Mouse (Mus musculus) lung, postnatal 0 days (tissue): Measurements from ENCODE around the gene Nfix. TPM values are rescaled to one million over a fixed set of nuclear protein-coding genes. Genes with fewer than 3 reads are reported as not detected.

Experiments used
- ATAC-seq: fragments of 200-750 bp; cut with Nextera tagmentation; 2 replicates; pipeline ENCODE4 v1.8.0; 2017; ENCODE audit warnings: moderate library complexity
- DNase-seq: peaks from one replicate; pipeline ENCODE4 v3.0.0-alpha.2; 2016; ENCODE audit warnings: low spot score
- H3K27ac ChIP-seq: fragments of 300-500 bp; sonication (generic); 2 replicates; pipeline ENCODE4 v1.5.1; 2014; ENCODE audit warnings: antibody characterized with exemption, mild to moderate bottlenecking, low read length, mixed read lengths
- H3K27me3 ChIP-seq: fragments of 300-500 bp; sonication (generic); replicated peaks from 2 replicates; pipeline ENCODE4 v1.6.1; 2014; ENCODE audit warnings: low read length, mixed read lengths; ENCODE audit not compliant: insufficient read depth
- H3K36me3 ChIP-seq: fragments of 300-500 bp; sonication (generic); 2 replicates; pipeline ENCODE4 v1.6.1; 2014; ENCODE audit warnings: low read length, mixed read lengths; ENCODE audit not compliant: insufficient read depth
- H3K4me1 ChIP-seq: fragments of 300-500 bp; sonication (generic); 2 replicates; pipeline ENCODE4 v1.6.1; 2014; ENCODE audit warnings: antibody characterized with exemption, low read depth, low read length, mixed read lengths; ENCODE audit not compliant: insufficient read depth
- H3K4me2 ChIP-seq: fragments of 300-500 bp; sonication (generic); replicated peaks from 2 replicates; pipeline ENCODE4 v1.6.1; 2014; ENCODE audit warnings: low read depth, mild to moderate bottlenecking, low read length, moderate library complexity, mixed read lengths
- H3K4me3 ChIP-seq: fragments of 300-500 bp; sonication (generic); 2 replicates; pipeline ENCODE4 v1.5.1; 2014; ENCODE audit warnings: low read depth, low read length
- H3K9ac ChIP-seq: fragments of 300-500 bp; sonication (generic); replicated peaks from 2 replicates; pipeline ENCODE4 v1.6.1; 2014; ENCODE audit warnings: low read depth, mild to moderate bottlenecking
- H3K9me3 ChIP-seq: fragments of 300-500 bp; sonication (generic); 2 replicates; pipeline ENCODE4 v1.6.1; 2016; ENCODE audit warnings: low read length, mixed read lengths
- CTCF ChIP-seq: IDR thresholded peaks from 2 replicates; pipeline ENCODE4 v1.5.1; 2016; ENCODE audit warnings: antibody characterized with exemption, mild to moderate bottlenecking
- EP300 ChIP-seq: IDR thresholded peaks from 2 replicates; pipeline ENCODE4 v1.6.1; 2016; ENCODE audit warnings: antibody characterized with exemption, mild to moderate bottlenecking, control low read depth
- WGBS: fragments of 180-500 bp; shearing (Covaris S2); extraction: QIAGEN DNeasy Blood & Tissue Kit; methylation state at CpG from one replicate; pipeline ENCODE4 v1.1.7; 2014; 5-methylcytosine and 5-hydroxymethylcytosine counted together
- polyA plus RNA-seq: library from polyadenylated mRNA; unstranded; fragments of >200 nt; fragmentation: Nextera tagmentation; extraction: Ambion mirVana; gene quantifications from 2 replicates; pipeline ENCODE4 v1.2.1, GENCODE M21; 2015

Nfix gene
- polyA plus RNA-seq, 1 experiment from 2014 or later = 38.8 TPM

GRCm38 (mm10) chr8:84775621-84776113 lies 24.5 kb downstream of the Nfix start:
- Histone ChIP-seq H3K4me2 (peak overlapping the region; percentile 57), H3K27me3 (no peaks in the 10 kb centered on the region), H3K4me3 (no peak overlapping the region), H3K4me1 (peaks cover 28% of the 10 kb centered on the region; the same call in 1 of the 2 replicates), H3K9ac (no peak overlapping the region), H3K36me3 (no peaks in the 10 kb centered on the region), H3K27ac (peak overlapping the region; percentile 78), H3K9me3 (no peaks in the 10 kb centered on the region)
- WGBS = 32% methylated on average over 7 of the region's 7 CpGs
- DNase-seq (no peak), ATAC-seq (no peak)
- TF ChIP-seq EP300 (no peak), CTCF (no peak)

GRCm38 (mm10) chr8:84775105-84775591 lies 25.0 kb downstream of the Nfix start:
- peak overlapping the region; percentile 57 for H3K4me2 ChIP-seq
- H3K27ac ChIP-seq = peak overlapping the region; percentile 78
- no peaks in the 10 kb centered on the region for H3K36me3 ChIP-seq
- DNase-seq (peak; percentile 75), ATAC-seq (peak; percentile 32)
- H3K9ac ChIP-seq = no peak overlapping the region
- peaks cover 28% of the 10 kb centered on the region; the same call in 1 of the 2 replicates for H3K4me1 ChIP-seq
- H3K4me3 ChIP-seq = no peak overlapping the region; the same call in 1 of the 2 replicates
- WGBS = 20% methylated on average over 13 of the region's 13 CpGs
- no peak for TF ChIP-seq CTCF
- TF ChIP-seq EP300 = no peak
- H3K27me3 ChIP-seq = no peaks in the 10 kb centered on the region
- no peaks in the 10 kb centered on the region for H3K9me3 ChIP-seq

GRCm38 (mm10) chr8:84774473-84774911 lies 25.7 kb downstream of the Nfix start:
- H3K4me2 ChIP-seq = peak overlapping the region; percentile 57
- 14% methylated on average over 10 of the region's 10 CpGs for WGBS
- peak overlapping the region; percentile 78 for H3K27ac ChIP-seq
- TF ChIP-seq EP300 = no peak
- no peak for TF ChIP-seq CTCF
- H3K36me3 ChIP-seq = no peaks in the 10 kb centered on the region
- H3K27me3 ChIP-seq = no peaks in the 10 kb centered on the region
- DNase-seq (peak; percentile 82), ATAC-seq (peak; percentile 44)
- no peak overlapping the region for H3K9ac ChIP-seq
- 0 out of 2 replicates have a peak overlapping the region, but pooled peaks have one; percentile 26 for H3K4me3 ChIP-seq
- no peaks in the 10 kb centered on the region for H3K9me3 ChIP-seq
- H3K4me1 ChIP-seq = peaks cover 28% of the 10 kb centered on the region; the same call in 1 of the 2 replicates

GRCm38 (mm10) chr8:84773833-84774232 lies 26.3 kb downstream of the Nfix start:
- no peaks in the 10 kb centered on the region for H3K36me3 ChIP-seq
- WGBS = under 1% methylated on average over 13 of the region's 19 CpGs
- no peaks in the 10 kb centered on the region for H3K9me3 ChIP-seq
- DNase-seq = peak; percentile 95
- ATAC-seq = peak; percentile 75
- peak overlapping the region; percentile 26 for H3K4me3 ChIP-seq
- peak overlapping the region; percentile 54 for H3K27ac ChIP-seq
- H3K4me2 ChIP-seq = peak overlapping the region; percentile 57
- H3K9ac ChIP-seq = no peak overlapping the region
- TF ChIP-seq CTCF (no peak), EP300 (no peak)
- H3K4me1 ChIP-seq = peaks cover 28% of the 10 kb centered on the region; the same call in 1 of the 2 replicates
- no peaks in the 10 kb centered on the region for H3K27me3 ChIP-seq

DNA sequence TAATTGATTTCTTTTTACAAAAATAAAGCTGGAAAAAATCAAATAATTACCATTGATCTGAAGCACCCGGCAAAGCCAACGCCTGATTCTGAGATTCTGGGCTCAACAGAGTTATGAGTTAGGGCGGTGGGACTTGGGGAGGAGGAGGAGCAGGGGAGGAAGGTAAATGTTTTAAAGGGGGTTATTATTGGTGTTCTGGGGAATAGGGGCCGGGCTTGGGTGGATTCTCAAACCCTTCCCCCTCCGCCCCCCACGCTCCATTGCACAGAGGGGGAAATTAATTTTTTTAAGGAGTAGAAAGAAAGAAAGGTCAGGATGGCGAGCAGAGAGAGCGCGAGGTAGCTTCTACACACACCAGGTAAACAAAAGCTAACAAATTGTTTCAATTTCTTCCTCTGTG lies 26.8 kb downstream of the Nfix start:
- Histone ChIP-seq H3K4me1 (peaks cover 28% of the 10 kb centered on the region; the same call in 1 of the 2 replicates), H3K27me3 (no peaks in the 10 kb centered on the region), H3K9me3 (no peaks in the 10 kb centered on the region), H3K4me3 (peak overlapping the region; percentile 26), H3K4me2 (peak overlapping the region; percentile 57), H3K36me3 (0 out of 2 replicates have a peak, but pooled peaks cover 5% of the 10 kb centered on the region), H3K27ac (peak overlapping the region; percentile 54; the same call in 1 of the 2 replicates), H3K9ac (no peak overlapping the region)
- WGBS = 22% methylated on average over 9 of the region's 9 CpGs
- no peak for TF ChIP-seq CTCF
- TF ChIP-seq EP300 = no peak
- no peak for ATAC-seq
- DNase-seq = no peak

- Histone ChIP-seq H3K4me3 (no peak overlapping the region), H3K27ac (no peak overlapping the region), H3K36me3 (0 out of 2 replicates have a peak, but pooled peaks cover 6% of the 10 kb centered on the region), H3K4me2 (peak overlapping the region; percentile 40; the same call in 1 of the 2 replicates), H3K27me3 (no peaks in the 10 kb centered on the region), H3K9ac (no peak overlapping the region), H3K4me1 (peaks cover 28% of the 10 kb centered on the region; the same call in 1 of the 2 replicates), H3K9me3 (no peaks in the 10 kb centered on the region)
- TF ChIP-seq CTCF (no peak), EP300 (no peak)
- ATAC-seq = no peak
- WGBS = 17% methylated on average over 3 of the region's 3 CpGs
- no peak for DNase-seq
Observed at GRCm38 (mm10) chr8:84772628-84773027, 27.5 kb downstream of the Nfix start.
